Mouse (Mus musculus) v-Abl transformed pro-B cells (cell line): ENCODE measurements at regions not wholly inside any gene's neighbourhood (a gene's known extent, or its start where the extent isn't known, plus 50 kb on each side); places are given as distances from the start of the nearest gene placed in this dataset.
"Not testable (repeated sequence)": the region's sequence is repeated elsewhere in the genome, so short reads cannot be mapped to it uniquely, and the experiment has no call there.

Source experiments
- in situ Hi-C, 2 experiments: fragments of 400-800 bp; cut with MboI; formaldehyde crosslinking; loops; one replicate each; pipeline ENCODE4 v1.15.1; 2025; ENCODE audit not compliant: unreplicated experiment in 2 of 2

GRCm38 (mm10) chr6:101890655-101891054, 513.0 kb upstream of the Pdzrn3 start:
- in situ Hi-C loops, result no loop called here

- in situ Hi-C loops, result no loop called here
These were observed 505.2 kb upstream of the Pdzrn3 start for GRCm38 (mm10) chr6:101882938-101883337.

GRCm38 (mm10) chr6:101874894-101875293, 497.2 kb upstream of the Pdzrn3 start:
- in situ Hi-C loops, result no loop called here

- in situ Hi-C loops, result no loop called here
These were observed 481.2 kb upstream of the Pdzrn3 start for GRCm38 (mm10) chr6:101858895-101859294.

- in situ Hi-C loops, result no loop called here
These were observed 463.0 kb upstream of the Pdzrn3 start for GRCm38 (mm10) chr6:101840695-101841094.

- in situ Hi-C loops, result no loop called here
These were observed 459.9 kb upstream of the Pdzrn3 start for GRCm38 (mm10) chr6:101837563-101837962.

GRCm38 (mm10) chr6:101793986-101794385, 416.3 kb upstream of the Pdzrn3 start:
- in situ Hi-C loops, result no loop called here

GRCm38 (mm10) chr6:101777864-101778263, 400.2 kb upstream of the Pdzrn3 start:
- in situ Hi-C loops, result no loop called here

- in situ Hi-C loops, result no loop called here
These were observed 395.5 kb upstream of the Pdzrn3 start for GRCm38 (mm10) chr6:101773151-101773550.

GRCm38 (mm10) chr6:101735107-101735506, 357.4 kb upstream of the Pdzrn3 start:
- in situ Hi-C loops, result no loop called here

GRCm38 (mm10) chr6:101720513-101720912, 342.8 kb upstream of the Pdzrn3 start:
- in situ Hi-C loops, result no loop called here

- in situ Hi-C loops, result loop anchor here in 1 of 2 experiments (25.0 kb wide), 1 partner anchor 1998 kb away; no protein-coding TSS in a partner anchor
These were observed 312.0 kb upstream of the Pdzrn3 start for GRCm38 (mm10) chr6:101689684-101690083.

GRCm38 (mm10) chr6:101686578-101686977, 308.9 kb upstream of the Pdzrn3 start:
- in situ Hi-C loops, result loop anchor here in 1 of 2 experiments (25.0 kb wide), 1 partner anchor 2001 kb away; no protein-coding TSS in a partner anchor

- in situ Hi-C loops, result loop anchor here in 1 of 2 experiments (25.0 kb wide), 1 partner anchor 2002 kb away; no protein-coding TSS in a partner anchor
These were observed 308.0 kb upstream of the Pdzrn3 start for GRCm38 (mm10) chr6:101685734-101686133.

GRCm38 (mm10) chr6:101684390-101684789, 306.7 kb upstream of the Pdzrn3 start:
- in situ Hi-C loops, result loop anchor here in 1 of 2 experiments (25.0 kb wide), 1 partner anchor 2003 kb away; no protein-coding TSS in a partner anchor

- in situ Hi-C loops, result loop anchor here in 1 of 2 experiments (25.0 kb wide), 1 partner anchor 2012 kb away; no protein-coding TSS in a partner anchor
These were observed 297.1 kb upstream of the Pdzrn3 start for GRCm38 (mm10) chr6:101674846-101675245.

- in situ Hi-C loops, result no loop called here
These were observed 293.1 kb upstream of the Pdzrn3 start for GRCm38 (mm10) chr6:101670770-101671169.

GRCm38 (mm10) chr6:101669118-101669845, 291.6 kb upstream of the Pdzrn3 start:
- in situ Hi-C loops, result no loop called here

- in situ Hi-C loops, result no loop called here
These were observed 276.7 kb upstream of the Pdzrn3 start for GRCm38 (mm10) chr6:101654351-101654750.

GRCm38 (mm10) chr6:101650348-101650747, 272.7 kb upstream of the Pdzrn3 start:
- in situ Hi-C loops, result not testable (repeated sequence)

GRCm38 (mm10) chr6:101617295-101617694, 239.6 kb upstream of the Pdzrn3 start:
- in situ Hi-C loops, result no loop called here

GRCm38 (mm10) chr6:101616776-101617175, 239.1 kb upstream of the Pdzrn3 start:
- in situ Hi-C loops, result no loop called here
